Mouse (Mus musculus): ENCODE data around the gene Trp53. TPM values are rescaled to one million over a fixed set of nuclear protein-coding genes. Genes with fewer than 3 reads are reported as not detected.
A peak's percentile ranks its signal among the peaks of the same experiment; 100 is the strongest.
"Not testable (repeated sequence)": the region's sequence is repeated elsewhere in the genome, so short reads cannot be mapped to it uniquely, and the experiment has no call there.

Gene Trp53
- total RNA-seq, 4 experiments from 2014 or later = 26.6 to 32.6 (median 28.2) TPM

DNA sequence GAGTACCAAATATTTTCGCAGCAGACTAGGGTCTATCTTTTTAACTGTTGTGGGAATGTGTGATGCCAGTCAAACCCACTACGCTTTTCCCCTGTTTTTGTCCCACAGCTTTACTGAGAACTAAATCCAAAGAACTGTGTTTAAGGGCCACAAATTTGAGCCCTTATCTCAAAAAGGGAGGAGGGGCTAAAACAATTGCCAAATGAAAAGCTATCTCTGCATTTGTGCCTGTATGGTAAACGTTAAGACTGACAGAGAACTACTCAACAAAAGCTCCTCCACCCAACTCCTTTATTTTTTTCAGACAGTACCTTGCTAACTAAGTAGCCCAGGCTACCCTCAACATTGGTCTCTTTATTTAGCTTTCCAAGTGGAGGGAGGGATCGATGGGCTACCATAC lies 12.6 kb downstream of the Trp53 start:
- no peak for DNase-seq (ENCODE audit: low spot score in 2 of 2)

DNA sequence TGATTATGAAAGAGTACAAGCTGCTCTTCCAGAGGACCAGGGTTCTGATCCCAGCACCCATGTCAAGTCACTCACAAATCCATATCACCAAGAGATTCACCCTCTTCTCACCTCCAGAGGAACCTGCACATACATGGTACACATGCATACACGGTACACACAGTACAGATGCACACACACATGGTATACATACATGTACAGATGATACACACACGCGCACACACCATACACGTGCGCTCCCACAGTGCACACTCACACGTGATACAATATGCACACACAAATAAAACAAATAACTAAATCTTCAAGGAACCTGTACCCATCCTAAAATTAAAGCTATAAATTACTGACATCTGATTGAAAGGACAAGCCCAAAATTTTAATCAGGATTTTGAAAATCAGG lies 14.7 kb downstream of the Trp53 start:
- no peak for DNase-seq (ENCODE audit: low spot score in 2 of 2)

DNA sequence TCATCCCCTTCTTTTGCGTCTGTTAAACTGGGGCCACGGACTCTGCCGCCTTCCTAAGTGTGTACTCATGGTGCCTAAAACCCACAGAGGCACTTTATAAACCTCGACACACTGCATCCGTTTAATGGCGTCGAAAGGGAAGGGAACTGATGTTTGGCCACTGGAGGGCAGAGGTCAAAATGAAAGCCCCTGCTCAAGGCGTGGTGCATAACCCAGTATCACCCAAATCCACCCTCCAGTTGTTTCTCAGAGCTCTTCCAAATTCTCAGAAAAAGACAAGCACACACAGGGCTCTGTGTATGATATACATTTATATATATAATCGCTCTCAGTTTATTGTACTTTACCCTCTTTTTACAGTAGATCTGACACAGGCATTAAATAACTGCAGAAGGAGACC lies 19.3 kb downstream of the Trp53 start:
- no peak for DNase-seq (ENCODE audit: low spot score in 2 of 2)

DNA sequence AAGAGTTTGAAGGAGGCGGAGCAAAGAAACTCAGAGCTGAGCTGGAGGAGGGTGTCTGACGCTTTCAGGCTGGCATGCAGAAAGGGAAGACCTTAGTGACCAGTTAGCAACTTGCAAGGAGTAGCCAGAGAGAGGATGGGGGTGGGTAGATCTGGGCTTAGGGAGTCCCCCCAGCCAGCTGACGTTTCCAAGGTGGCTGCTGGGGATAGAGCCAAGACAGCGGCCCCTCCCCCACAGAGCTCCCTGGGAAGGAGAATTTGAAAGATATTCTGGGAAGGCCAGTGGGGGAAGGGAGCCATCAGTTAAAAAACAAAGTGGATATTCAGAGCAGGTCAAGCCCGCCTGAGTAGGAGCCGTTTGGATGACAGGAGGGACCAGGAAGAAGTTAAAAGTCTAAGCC lies 19.9 kb downstream of the Trp53 start:
- DNase-seq (ENCODE audit: low spot score in 2 of 2) = peak in 1 of 2 experiments; percentile 80

DNA sequence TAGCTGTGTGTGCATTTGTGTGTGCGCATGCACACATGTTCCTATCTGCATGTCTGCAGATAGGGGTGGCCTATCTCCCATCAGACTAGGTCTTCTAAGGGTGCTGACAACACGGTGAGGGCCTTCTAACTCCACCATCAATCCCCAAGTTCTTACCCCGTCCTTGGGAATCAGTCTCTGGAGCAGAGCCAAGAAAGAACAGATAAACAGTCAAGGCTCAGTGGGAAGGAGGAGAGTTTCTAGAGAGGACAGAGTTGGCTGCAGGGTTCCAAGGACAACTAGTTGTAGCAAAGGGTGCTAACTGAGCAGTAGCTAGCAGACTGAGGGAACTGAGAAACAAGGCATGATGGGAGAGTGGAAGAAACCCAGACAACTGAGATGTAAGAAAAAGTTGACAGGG lies 21.6 kb downstream of the Trp53 start:
- DNase-seq (ENCODE audit: low spot score in 2 of 2) = no peak

DNA sequence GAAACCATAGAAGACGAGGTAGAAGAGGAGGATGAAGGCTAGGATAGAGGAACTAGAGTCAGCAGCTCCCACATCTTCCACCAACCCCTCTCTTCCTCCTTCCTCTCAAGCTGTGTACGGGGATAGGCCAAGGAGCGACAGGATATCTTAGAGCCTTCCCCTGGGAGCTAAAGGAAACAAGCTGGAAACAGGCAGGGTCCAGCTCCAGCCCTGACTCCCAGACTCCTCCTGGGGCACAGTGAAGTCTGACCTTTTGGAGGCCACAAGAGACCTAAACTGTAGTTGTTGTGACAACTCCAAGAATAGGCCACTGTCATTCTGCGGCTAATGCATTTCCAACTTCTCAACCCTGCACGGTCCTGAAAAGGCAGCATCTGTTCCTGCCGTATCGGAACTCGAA lies 23.4 kb downstream of the Trp53 start:
- DNase-seq (ENCODE audit: low spot score in 2 of 2) = no peak

DNA sequence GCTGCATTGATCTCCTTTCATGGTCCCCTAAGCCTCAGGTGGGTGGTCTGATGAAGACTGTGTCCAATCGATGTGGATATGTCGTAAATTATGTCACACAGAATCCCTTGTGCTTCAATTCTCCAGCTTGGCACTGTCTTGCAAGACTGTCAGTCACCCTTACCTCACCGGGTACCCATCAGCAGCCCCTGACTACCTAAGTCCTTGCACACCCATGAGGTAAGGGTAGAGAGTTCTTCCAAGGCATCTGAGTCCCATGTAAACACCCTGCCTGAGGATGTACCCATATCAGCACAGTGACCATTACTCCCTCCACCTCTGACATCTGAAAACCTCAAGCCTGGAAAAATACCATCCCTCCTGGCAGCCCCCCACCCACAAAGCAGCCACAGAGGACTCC lies 24.2 kb downstream of the Trp53 start:
- DNase-seq (ENCODE audit: low spot score in 2 of 2) = no peak

DNA sequence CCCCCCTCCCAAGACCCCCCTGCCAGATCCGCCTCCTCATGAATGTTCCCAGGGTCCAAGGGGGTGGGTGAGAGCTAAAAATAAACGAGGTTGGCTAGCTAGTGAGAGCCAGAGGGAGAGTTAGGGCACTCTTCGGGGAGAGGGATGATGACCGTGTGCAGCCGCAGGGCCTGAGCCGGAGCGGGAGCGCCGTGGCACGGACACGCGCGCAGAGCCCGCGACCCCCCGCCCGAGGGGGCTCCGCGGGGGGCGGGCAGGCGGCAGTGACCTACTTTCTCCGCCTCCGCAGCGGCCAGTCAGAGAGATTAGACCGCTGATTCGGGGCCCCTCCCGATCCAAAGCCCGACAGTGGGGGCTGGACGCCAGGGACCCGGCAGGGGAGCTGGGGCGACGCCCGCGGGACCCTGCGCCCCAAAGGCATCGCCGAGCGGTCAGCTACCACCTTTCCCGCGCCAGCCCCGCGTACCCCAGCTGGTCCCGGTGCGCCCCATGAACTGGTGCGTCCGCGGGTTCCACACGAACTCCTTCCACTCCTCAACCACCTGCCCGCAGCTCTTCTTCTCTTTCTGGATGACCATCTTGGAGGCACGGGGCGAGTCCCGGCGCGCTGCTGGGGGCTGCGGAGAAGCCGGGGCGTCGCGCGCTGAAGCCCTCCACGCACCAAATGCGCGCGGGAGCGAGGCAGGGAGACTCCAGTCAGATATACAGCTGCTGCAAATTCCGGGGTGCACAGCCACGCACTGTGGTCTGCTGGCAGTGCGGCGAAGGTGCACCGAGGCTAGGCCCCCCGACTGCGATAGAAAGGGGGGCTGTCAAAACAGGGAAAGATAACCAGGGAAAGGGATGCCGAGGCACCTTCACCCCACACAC lies 24.9 kb downstream of the Trp53 start:
- no peak for DNase-seq (ENCODE audit: low spot score in 2 of 2)

DNA sequence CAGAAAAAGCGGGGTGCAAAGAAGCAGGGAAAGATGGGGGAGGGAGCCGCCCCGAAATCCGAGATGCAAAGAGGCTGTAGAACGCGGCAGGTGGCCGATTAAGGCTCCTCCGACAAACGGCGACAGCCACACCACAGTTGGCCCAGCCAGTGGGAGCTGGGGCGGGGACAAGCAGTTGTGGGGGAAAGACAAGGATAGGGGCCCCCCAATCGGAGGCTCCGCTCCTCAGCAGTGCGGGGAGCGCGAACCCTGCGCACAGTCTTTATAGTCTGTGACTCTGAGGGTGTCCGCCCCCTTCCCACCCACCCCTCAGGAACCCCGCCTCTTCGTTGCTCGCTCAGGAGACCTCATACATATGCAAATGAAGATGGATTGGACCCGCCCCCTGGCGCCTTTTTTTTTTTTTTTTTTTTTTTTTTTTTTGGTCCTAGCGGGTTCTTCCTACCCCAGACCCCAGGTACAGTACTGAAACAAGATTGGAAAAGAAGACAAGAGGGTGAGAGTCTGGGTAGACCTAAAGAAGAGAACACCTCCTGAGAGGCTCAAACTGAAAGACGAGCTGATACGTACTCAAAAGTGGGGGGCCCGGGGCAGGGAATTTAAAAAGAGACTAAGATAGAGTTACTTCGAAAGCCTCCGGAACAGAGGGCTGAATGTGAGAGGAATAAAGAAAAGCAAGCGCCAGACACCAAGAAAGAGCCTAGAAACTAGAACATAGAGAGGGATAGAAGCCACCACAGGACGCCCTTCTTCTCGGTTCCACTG lies 25.7 kb downstream of the Trp53 start, which contains the start of gene Atp1b2:
Gene Atp1b2, minus strand, starts transcription at position 217 of the 765 bp plus-strand sequence.
- DNase-seq (ENCODE audit: low spot score in 2 of 2) = peak; percentile 67 to 76

DNA sequence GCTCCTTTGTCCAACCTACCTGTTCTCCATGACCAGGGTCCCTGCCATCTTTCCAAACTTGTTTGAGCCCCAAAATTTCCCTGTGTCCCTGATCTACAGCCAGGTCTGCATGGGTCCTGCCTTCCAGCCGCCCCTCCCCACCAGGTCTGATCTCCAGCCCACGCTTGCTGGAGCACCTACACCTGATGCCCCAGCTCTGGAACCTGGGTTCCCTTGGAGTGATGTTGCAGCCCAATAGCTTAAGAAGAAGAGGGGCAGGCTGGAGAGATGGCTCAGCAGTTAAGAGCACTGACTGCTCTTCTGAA lies 26.3 kb downstream of the Trp53 start:
- no peak for DNase-seq (ENCODE audit: low spot score in 2 of 2)

DNA sequence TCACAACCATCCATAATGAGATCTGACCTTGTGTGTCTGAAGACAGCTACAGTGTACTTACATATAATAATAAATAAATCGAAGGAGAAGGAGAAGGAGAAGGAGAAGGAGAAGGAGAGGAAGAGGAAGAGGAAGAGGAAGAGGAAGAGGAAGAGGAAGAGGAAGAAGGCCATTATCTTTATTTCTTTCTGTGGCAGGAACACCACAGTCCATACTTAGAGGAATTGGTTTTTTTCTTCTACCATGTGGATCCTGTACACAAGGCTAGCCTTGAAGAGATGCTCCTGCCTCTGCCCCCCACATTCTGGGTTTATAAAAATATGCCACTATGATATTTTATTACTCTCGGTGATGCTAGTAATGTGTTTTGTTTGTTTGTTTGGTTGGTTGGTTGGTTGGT lies 26.7 kb downstream of the Trp53 start:
- DNase-seq (ENCODE audit: low spot score in 2 of 2) = no peak

DNA sequence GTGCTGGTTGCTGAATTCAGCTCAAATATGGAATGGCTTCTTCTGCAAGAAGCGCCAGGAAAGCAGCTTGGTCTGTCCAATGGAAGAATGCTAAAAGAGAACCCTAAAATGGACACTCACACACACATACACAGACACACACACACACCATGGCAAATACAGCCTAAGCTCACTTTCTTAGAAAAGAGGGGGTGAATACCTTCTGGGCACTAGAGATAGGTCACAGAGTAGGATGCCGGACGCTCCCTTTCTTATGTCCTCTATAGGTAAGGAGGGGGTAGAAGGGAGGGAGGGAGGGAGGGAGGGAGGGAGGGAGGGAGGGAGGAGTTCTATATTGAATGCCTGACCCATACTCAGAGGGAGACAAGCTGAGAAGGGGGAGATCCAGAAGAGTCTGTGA lies 28.4 kb downstream of the Trp53 start:
- DNase-seq (ENCODE audit: low spot score in 2 of 2) = no peak

DNA sequence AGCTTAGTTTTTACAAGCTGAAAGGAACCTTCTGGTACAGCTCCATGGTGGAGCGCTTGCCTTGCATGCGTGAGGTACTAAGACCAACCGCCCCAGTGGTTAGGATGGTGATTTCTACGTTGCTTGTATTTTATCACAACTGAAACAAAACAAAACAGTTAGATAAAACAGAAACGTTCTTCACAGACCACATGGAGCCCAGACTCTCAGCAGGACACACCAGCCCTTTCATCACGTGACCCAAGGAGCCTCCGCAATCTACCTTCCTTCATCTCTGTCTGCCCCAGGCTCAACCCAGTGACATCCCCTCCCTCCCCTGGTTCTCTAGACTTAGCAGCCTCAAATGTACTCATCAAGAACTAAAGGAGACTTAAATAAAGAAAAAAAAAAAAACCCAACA lies 29.3 kb downstream of the Trp53 start:
- no peak for DNase-seq (ENCODE audit: low spot score in 2 of 2)

DNA sequence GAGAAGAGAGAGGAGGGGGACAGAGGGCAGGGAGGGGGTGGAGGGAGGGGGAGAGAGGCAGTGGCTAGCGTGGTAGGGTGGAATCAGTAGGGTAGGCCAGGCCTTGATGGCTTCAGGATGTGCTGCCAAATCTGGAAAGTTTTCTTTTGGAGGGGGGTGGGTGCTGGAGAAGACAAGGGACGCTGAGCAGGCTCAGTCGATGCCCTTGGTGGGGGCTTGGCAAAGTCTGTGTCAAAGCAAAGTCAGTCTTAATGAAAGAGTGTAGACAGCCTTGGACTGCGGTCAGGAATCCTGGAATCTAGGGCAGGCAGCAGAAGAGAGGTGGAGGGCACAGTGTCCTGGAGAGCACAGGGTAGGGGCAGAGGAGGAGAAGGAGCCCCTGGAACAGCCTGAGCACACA lies 30.7 kb downstream of the Trp53 start:
- no peak for DNase-seq (ENCODE audit: low spot score in 2 of 2)

DNA sequence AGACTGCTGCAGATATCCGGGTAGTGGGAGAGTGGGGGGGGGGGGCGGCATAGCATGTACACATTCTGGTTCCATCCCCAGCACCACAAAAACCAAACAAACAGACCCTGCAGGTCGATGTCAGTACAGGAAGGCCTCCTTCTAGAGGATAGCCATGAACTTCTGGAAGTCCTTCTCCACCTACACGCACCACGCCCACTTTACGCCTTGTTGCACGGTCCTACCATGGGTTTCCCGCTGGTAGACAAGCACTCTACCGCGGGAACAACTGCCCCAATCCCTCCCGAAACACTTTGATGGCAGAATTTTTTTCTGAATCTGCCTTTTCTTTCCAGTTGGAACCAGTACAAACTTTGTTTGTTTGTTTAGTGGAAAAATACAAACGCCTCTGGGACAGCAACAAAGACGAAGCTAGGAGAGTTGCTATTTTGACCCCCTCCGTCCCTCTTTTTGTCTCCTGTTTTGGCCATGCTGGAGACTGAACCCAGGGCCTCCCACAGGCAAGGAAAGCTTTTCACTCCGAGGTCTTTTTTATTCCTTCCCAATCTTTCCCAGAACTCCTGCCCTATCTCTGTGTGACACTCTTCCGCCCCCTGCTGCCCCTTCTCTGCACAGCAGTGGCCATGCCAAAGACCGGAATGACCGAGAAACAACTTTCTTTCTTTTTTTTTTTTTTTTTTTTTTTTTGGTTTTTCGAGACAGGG lies 33.5 kb downstream of the Trp53 start:
- peak; percentile 37 to 72 for DNase-seq (ENCODE audit: low spot score in 2 of 2)

DNA sequence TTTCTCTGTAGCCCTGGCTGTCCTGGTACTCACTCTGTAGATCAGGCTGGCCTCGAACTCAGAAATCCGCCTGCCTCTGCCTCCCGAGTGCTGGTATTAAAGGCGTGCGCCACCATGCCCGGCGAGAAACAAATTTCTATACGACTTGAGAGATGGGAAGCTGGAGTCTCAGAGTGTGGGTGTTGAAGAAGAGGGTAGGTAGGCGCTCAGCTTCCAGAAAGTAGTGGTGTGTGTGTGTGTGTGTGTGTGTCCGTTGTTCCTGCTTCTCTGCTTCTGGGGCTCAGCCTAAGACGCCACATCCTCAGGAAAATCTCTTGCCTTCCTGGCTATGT lies 34.1 kb downstream of the Trp53 start:
- not testable (repeated sequence) for DNase-seq (ENCODE audit: low spot score in 2 of 2)

DNA sequence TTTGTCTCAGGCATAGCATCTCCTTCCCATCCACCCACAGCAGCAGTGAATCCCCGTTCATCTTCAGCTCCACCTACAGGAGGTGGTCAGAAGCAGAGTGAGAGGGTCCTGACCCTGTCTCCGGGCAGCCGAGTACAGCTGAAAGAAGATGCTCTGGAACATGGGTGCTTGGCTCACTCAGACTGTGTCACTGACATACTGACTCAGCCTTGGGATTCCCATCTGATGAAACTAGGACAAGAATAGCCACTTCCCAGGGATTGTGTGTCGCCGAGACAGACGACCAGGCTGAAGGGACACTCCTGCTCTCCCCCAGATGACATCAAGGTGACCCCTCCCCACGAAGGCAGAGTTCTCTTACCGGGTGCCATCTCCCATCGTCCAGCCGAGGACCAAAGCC lies 36.6 kb downstream of the Trp53 start:
- no peak for DNase-seq (ENCODE audit: low spot score in 2 of 2)

DNA sequence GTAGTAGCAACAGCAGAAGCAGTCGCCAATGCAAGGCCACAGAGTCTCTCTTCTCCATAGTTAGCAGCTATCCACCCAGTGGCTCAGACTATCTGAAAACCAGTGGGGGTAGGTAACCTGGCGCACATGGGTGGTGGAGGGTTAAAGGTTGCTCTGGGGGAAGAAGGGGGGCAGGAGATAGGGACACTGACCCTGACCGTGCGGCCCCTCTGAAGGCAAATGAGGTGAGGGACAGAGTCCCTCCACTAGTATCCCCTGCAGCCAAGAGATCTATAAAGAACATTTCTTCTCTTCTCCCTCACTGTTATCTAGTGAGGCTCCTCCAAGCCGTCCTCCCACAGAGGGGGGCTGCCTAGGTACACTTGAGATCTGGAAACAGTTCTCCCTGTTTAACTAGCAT lies 37.6 kb downstream of the Trp53 start, which contains the start of gene Shbg:
Gene Shbg, minus strand, starts transcription at position 101 of the 400 bp plus-strand sequence.
- DNase-seq (ENCODE audit: low spot score in 2 of 2) = no peak

DNA sequence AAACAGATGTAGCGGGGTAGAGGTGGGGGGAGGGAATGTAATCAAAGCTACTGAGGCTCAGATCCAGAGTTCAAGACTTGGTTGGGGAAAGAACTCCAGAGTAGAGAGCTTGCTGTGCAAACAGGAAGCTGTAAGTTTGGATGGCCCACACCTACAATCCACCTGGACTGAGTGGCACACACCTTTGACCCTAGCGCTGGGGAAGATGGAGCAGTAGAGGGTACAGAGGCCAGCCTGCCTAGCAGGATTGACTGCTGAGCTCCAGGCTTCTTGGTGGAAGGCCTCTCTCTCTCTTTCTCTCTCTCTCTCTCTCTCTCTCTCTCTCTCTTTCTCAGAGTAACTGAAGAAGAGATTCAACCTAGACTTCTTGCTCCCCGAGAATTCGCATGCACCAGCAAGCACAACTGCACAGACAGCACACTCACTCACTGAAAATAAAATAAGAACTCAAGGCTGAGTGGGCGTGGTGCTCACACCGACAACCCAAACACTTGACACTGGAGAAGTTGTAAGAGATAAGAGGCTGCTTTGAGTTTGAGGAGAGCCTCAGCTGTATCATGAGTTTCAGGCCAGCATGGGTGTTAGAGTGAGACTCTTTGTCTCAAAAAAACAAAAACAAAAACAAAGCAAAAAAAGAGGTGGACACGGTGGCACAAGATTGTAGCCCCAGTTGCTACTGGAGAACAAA lies 40.4 kb downstream of the Trp53 start:
- DNase-seq (ENCODE audit: low spot score in 2 of 2) = no peak

DNA sequence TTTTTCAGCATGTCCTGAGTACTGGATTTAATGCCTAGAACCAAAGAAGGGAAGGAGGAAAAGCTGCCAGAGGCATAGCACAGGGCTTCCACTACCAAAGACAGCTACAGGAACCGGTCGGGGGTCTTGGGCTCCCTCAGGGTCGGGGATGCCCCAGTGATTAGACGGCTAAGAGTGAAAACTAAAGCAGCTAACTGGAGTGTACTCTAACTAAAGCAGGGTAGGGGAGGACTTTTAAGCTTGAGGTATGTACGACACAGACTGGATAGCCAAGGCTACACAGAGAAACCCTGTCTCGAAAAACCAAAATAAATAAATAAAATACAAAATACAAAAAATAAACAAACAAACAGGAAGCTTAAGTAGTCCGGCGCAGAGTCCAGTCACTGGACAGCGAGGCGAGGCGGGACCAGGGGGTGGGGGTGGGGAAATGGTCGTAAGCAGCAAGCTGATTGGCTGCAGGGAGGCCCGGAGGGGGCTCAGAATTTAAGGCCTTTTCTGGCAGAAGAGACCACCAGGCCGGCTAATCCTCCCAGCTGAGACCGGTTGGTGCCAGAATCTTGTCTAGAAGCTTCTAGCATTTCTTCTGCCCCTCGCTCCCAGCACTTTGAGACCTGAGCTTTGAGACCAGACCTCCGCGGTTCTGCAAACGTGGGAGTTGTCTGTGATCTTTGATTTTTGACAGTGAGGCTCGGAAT lies 41.6 kb downstream of the Trp53 start, which contains the start of gene Sat2:
Gene Sat2, plus strand, starts transcription at position 454 of the 698 bp plus-strand sequence.
- DNase-seq (ENCODE audit: low spot score in 2 of 2) = no peak

DNA sequence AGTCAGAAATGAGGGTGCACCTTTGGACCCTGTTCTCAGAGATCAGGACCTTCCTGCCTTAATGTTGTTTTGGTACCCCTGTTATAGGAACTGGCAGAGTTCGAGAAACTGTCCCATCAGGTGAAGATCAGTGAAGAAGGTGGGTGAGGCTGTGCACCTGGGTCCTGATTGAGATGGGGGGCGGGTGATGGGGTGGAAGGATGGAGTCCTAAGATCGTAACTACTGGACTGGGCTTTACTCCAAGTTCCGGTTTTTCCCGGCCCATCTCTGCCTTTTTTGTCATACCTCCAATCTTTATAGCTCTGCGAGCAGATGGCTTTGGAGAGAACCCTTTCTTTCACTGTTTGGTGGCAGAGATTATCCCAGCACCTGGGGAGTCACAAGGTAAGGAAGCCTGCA lies 42.2 kb downstream of the Trp53 start:
- DNase-seq (ENCODE audit: low spot score in 2 of 2) = no peak

Measured in left cerebral cortex, adult 8-10 months (tissue).